Mouse (Mus musculus): ENCODE results near the gene Chsy1. TPM values are rescaled to one million over a fixed set of nuclear protein-coding genes. Genes with fewer than 3 reads are reported as not detected.

Gene Chsy1
- polyA plus RNA-seq, 1 experiment, result 1.8 TPM

- Histone ChIP-seq H3K36me3 (ENCODE audit: control insufficient read depth, insufficient read depth, low read length) (no peaks in the 10 kb centered on the region), H3K27ac (ENCODE audit: control insufficient read depth, insufficient read depth, low read depth, low read length) (peak overlapping the region; percentile 18), H3K4me3 (ENCODE audit: control insufficient read depth, low read depth, low read length) (peak overlapping the region; percentile 91), H3K4me1 (ENCODE audit: control insufficient read depth, insufficient read depth, low read length) (peaks cover 2% of the 10 kb centered on the region; the same call in 1 of the 2 replicates), H3K27me3 (ENCODE audit: control insufficient read depth, insufficient read depth, low read length) (no peaks in the 10 kb centered on the region)
- TF ChIP-seq CTCF (IDR thresholded peaks at IDR 0.05; ENCODE audit: control insufficient read depth, insufficient read depth, insufficient replicate concordance, low read depth, low read length) (no peak), POLR2A (IDR thresholded peaks at IDR 0.05; ENCODE audit: control insufficient read depth, low read depth, low read length) (no peak)
Measured at GRCm38 (mm10) chr7:66109855-66110635, 730 bp downstream of the Chsy1 start.

GRCm38 (mm10) chr7:66110636-66111112 is 1.4 kb downstream of the Chsy1 start:
- Histone ChIP-seq H3K36me3 (ENCODE audit: control insufficient read depth, insufficient read depth, low read length) (no peaks in the 10 kb centered on the region), H3K27me3 (ENCODE audit: control insufficient read depth, insufficient read depth, low read length) (no peaks in the 10 kb centered on the region), H3K27ac (ENCODE audit: control insufficient read depth, insufficient read depth, low read depth, low read length) (no peak overlapping the region; the same call in 1 of the 2 replicates), H3K4me3 (ENCODE audit: control insufficient read depth, low read depth, low read length) (no peak overlapping the region; the same call in 1 of the 2 replicates), H3K4me1 (ENCODE audit: control insufficient read depth, insufficient read depth, low read length) (peaks cover 2% of the 10 kb centered on the region; the same call in 1 of the 2 replicates)
- TF ChIP-seq CTCF (IDR thresholded peaks at IDR 0.05; ENCODE audit: control insufficient read depth, insufficient read depth, insufficient replicate concordance, low read depth, low read length) (no peak), POLR2A (IDR thresholded peaks at IDR 0.05; ENCODE audit: control insufficient read depth, low read depth, low read length) (no peak)

GRCm38 (mm10) chr7:66111211-66111610 is 1.9 kb downstream of the Chsy1 start:
- TF ChIP-seq CTCF (IDR thresholded peaks at IDR 0.05; ENCODE audit: control insufficient read depth, insufficient read depth, insufficient replicate concordance, low read depth, low read length) (no peak), POLR2A (IDR thresholded peaks at IDR 0.05; ENCODE audit: control insufficient read depth, low read depth, low read length) (no peak)
- Histone ChIP-seq H3K36me3 (ENCODE audit: control insufficient read depth, insufficient read depth, low read length) (no peaks in the 10 kb centered on the region), H3K4me3 (ENCODE audit: control insufficient read depth, low read depth, low read length) (no peak overlapping the region), H3K27me3 (ENCODE audit: control insufficient read depth, insufficient read depth, low read length) (no peaks in the 10 kb centered on the region), H3K27ac (ENCODE audit: control insufficient read depth, insufficient read depth, low read depth, low read length) (no peak overlapping the region), H3K4me1 (ENCODE audit: control insufficient read depth, insufficient read depth, low read length) (peaks cover 2% of the 10 kb centered on the region; the same call in 1 of the 2 replicates)

DNA sequence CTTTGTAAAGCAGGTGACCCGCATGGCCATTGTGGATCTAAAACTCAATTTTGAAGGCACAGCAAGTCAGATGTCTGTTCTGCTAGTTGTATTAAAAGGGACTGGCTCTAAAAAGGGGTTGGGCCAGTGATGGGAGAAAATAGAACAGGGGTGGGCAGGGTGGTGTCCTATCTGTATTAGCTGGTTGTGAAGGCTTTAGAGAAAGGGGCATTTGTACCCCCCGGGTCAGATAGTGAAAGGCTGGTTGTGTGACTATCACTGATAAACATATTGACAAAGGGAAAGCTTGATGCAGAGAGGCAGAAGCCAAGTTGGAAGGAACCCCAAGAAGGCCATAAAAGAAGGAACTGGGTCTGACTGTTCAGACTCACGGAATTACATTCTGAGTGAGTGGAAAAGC is 4.2 kb downstream of the Chsy1 start:
- peaks cover 3% of the 10 kb centered on the region; the same call in 1 of the 2 replicates for H3K4me1 ChIP-seq (ENCODE audit: control insufficient read depth, insufficient read depth, low read length)
- TF ChIP-seq POLR2A (IDR thresholded peaks at IDR 0.05; ENCODE audit: control insufficient read depth, low read depth, low read length) (no peak), CTCF (IDR thresholded peaks at IDR 0.05; ENCODE audit: control insufficient read depth, insufficient read depth, insufficient replicate concordance, low read depth, low read length) (no peak)
- H3K4me3 ChIP-seq (ENCODE audit: control insufficient read depth, low read depth, low read length), result no peak overlapping the region
- no peaks in the 10 kb centered on the region for H3K36me3 ChIP-seq (ENCODE audit: control insufficient read depth, insufficient read depth, low read length)
- no peaks in the 10 kb centered on the region for H3K27me3 ChIP-seq (ENCODE audit: control insufficient read depth, insufficient read depth, low read length)
- no peak overlapping the region for H3K27ac ChIP-seq (ENCODE audit: control insufficient read depth, insufficient read depth, low read depth, low read length)

DNA sequence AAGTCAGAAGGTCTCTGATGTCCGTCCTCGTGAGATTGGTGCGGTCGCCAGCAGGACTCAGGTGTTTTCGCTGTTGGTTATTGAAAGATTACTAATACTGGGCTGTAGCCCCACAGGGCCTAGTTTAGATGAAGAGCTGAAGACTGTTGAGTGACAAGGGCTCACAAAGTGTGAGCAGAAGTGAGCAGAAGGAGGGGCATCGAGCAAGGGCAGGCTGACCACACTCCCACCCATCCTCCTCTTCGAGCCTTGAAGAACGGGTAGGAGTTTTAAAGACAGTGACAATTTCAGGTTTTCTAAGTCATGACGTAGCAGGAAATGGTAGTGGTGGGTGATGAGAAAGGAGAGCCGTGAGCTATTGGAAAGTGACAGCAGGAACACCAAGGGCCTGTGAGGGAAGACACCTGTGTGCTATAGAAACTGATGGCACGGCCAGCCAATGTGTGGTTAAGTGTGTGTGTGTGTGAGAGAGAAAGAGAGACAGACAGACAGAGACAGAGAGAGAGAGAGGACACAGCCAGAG is 6.6 kb downstream of the Chsy1 start:
- Histone ChIP-seq H3K27me3 (ENCODE audit: control insufficient read depth, insufficient read depth, low read length) (no peaks in the 10 kb centered on the region), H3K36me3 (ENCODE audit: control insufficient read depth, insufficient read depth, low read length) (no peaks in the 10 kb centered on the region), H3K4me1 (ENCODE audit: control insufficient read depth, insufficient read depth, low read length) (peaks cover 3% of the 10 kb centered on the region; the same call in 1 of the 2 replicates), H3K4me3 (ENCODE audit: control insufficient read depth, low read depth, low read length) (no peak overlapping the region), H3K27ac (ENCODE audit: control insufficient read depth, insufficient read depth, low read depth, low read length) (peak overlapping the region; percentile 61)
- TF ChIP-seq CTCF (IDR thresholded peaks at IDR 0.05; ENCODE audit: control insufficient read depth, insufficient read depth, insufficient replicate concordance, low read depth, low read length), result no peak
- no peak for TF ChIP-seq POLR2A (IDR thresholded peaks at IDR 0.05; ENCODE audit: control insufficient read depth, low read depth, low read length)

DNA sequence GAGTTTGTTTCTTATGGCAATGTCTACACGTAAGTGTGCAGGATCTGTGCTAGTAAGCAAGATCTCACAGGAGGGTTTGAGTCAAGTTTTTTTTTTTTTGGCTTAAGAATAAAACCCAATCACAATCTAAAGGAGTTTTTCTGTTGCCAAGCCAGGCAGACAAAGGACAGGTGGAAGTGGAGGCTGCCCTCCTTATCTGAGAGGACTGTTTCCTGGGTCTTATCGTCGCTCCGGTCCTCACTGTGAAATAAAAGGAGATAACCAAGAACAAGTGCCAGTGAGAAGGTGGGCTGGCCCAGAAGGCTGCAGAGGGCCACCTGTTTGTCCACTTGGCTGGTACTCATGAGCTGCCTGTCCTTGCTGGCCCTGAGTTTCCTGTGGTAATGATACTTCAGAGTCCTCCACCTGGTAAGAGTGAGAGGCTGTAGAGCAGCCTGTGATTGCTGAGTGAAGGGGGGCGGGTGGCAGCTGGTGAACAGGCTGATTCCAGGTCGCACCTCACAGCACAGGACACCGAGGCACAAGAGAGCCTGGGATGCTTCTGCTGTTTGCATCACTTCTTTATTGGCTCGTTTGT is 7.7 kb downstream of the Chsy1 start:
- Histone ChIP-seq H3K27ac (ENCODE audit: control insufficient read depth, insufficient read depth, low read depth, low read length) (no peak overlapping the region), H3K4me3 (ENCODE audit: control insufficient read depth, low read depth, low read length) (peak overlapping the region; percentile 37), H3K36me3 (ENCODE audit: control insufficient read depth, insufficient read depth, low read length) (no peaks in the 10 kb centered on the region), H3K4me1 (ENCODE audit: control insufficient read depth, insufficient read depth, low read length) (peaks cover 3% of the 10 kb centered on the region; the same call in 1 of the 2 replicates), H3K27me3 (ENCODE audit: control insufficient read depth, insufficient read depth, low read length) (no peaks in the 10 kb centered on the region)
- TF ChIP-seq POLR2A (IDR thresholded peaks at IDR 0.05; ENCODE audit: control insufficient read depth, low read depth, low read length), result no peak
- no peak for TF ChIP-seq CTCF (IDR thresholded peaks at IDR 0.05; ENCODE audit: control insufficient read depth, insufficient read depth, insufficient replicate concordance, low read depth, low read length)

DNA sequence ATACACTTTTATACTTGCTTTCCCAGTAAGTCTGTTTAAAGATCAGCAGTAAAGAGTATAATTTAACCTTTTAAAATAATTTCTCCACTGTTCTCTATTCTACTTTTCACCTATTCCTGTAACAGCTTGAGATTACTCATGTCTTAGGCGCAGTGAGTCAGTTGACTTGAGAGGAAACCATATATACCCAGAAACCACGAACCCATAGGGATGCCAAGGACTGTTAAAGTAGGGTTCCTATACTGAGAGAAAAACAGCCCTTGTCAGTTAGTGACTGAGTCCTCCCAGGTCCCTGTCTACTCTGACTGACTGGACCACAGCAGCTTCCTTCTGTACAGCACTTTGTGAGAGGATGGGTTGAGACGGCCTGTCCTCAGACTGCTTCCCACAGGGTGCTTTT is 8.7 kb downstream of the Chsy1 start:
- Histone ChIP-seq H3K36me3 (ENCODE audit: control insufficient read depth, insufficient read depth, low read length) (no peaks in the 10 kb centered on the region), H3K27ac (ENCODE audit: control insufficient read depth, insufficient read depth, low read depth, low read length) (no peak overlapping the region), H3K4me1 (ENCODE audit: control insufficient read depth, insufficient read depth, low read length) (peaks cover 3% of the 10 kb centered on the region; the same call in 1 of the 2 replicates), H3K4me3 (ENCODE audit: control insufficient read depth, low read depth, low read length) (no peak overlapping the region), H3K27me3 (ENCODE audit: control insufficient read depth, insufficient read depth, low read length) (no peaks in the 10 kb centered on the region)
- TF ChIP-seq POLR2A (IDR thresholded peaks at IDR 0.05; ENCODE audit: control insufficient read depth, low read depth, low read length) (no peak), CTCF (IDR thresholded peaks at IDR 0.05; ENCODE audit: control insufficient read depth, insufficient read depth, insufficient replicate concordance, low read depth, low read length) (no peak)

Data from testis, adult 2 months (tissue).